Mouse (Mus musculus): ENCODE measurements around the gene Nxnl2.

- no peak for TF ChIP-seq CTCF (IDR thresholded peaks at IDR 0.05; ENCODE audit: low read depth, low read length)
- TF ChIP-seq POLR2A (IDR thresholded peaks at IDR 0.05; ENCODE audit: borderline replicate concordance, low read depth, low read length) = no peak
Observed at GRCm38 (mm10) chr13:51161672-51162071, 9.2 kb upstream of the Nxnl2 start.
